Mouse (Mus musculus) telencephalon, adult 2 months (tissue): ENCODE results near the gene Pik3r5.

Experiments used
- DNase-seq: peaks from one replicate; pipeline ENCODE4 v3.0.0-alpha.2; 2011; ENCODE audit warnings: low read depth, low spot score

Pik3r5 gene

DNA sequence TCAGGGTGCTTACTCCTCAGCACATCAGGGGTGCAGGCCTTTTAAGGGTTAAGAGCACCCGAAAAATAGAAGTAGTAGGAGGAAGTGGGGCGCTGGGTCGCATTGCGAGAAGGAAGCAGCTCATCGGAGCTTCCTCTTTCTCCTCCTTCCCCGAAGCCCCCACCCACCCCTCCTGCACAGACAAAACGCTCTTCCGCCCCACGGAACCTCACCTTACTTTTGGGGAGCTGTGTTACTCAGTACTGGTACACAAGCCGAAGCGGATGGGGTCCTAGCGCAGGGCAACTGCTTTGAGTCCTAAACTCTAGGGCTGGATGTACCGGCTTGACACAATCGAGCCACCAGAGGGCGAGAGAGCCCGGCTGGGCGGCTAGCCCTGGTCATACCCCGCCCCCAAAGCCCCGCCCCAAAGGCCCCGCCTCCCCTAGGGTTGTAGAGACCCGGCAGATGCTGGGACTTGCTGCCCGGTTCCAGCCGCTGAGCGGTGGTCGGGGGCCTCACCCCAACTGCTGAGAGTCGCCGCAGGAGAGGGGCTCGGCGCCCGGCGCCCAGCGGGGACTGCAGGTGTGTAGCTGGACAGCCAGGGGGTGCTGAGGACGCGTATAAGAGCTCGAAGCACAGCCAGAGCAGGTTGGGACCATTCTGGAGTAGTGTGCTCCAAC, at the start of gene Pik3r5:
TSS of gene Pik3r5 (plus strand) at position 423 of the 662 bp plus-strand sequence.
- DNase-seq: peak; percentile 11

DNA sequence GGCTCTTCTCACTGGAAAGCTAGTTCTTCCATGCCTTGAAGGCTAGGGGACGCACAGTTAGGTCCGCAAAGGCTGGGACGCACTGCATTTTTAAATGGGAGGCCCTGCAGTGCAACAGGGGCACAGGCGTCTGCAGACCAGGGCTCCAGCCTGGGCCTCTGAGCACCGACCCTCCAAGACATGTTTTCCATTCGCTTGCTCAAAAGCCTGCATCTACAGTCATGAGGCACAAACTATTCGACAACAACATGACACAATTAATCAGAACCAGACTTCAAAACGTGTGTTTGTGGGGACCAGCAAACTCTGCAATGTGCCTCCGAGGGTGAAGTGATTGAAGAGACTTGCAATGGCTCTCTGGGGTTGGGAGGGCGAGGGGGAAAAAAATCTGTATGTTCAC, 48.4 kb upstream of the Pik3r5 start:
- no peak for DNase-seq

DNA sequence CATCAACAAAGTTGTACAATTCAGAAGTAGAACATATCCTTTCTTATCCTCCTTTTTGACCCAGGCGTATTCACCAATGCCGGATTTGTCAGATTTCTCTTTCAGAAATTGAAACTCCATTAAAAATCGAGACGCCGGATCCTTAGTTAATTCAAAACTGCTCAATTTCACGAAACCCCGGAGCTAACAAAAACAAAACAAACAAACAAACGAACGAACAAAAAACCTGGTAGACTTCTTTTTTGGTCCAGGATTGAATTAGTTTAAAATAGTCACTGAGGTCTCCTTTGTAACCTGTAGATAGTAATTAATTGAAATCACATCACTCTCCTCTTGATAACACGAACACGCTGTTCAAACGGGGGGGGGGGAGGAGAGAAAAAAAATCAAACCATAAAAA, 47.8 kb upstream of the Pik3r5 start:
- no peak for DNase-seq

DNA sequence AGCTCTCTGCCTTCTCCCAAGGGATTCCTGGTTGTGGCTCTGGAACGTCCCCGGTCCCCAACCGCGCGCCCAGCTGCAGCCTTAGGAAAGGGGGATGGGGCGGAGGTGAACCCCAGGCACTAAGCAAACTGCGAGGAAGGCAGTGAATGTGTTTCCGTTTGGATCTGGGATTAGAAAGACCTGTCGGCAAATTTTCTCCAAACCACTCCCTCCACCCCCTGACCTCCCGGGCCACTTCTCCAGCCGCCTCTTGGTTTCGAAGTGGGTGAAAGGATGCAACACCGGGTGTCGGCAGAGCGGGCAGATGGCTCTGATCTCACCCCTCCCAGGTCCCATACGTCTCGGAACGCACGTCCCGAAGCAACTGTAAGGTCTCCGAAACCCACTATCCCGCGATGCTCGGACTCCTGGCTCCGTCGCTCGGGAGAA, 47.3 kb upstream of the Pik3r5 start:
- DNase-seq: no peak

DNA sequence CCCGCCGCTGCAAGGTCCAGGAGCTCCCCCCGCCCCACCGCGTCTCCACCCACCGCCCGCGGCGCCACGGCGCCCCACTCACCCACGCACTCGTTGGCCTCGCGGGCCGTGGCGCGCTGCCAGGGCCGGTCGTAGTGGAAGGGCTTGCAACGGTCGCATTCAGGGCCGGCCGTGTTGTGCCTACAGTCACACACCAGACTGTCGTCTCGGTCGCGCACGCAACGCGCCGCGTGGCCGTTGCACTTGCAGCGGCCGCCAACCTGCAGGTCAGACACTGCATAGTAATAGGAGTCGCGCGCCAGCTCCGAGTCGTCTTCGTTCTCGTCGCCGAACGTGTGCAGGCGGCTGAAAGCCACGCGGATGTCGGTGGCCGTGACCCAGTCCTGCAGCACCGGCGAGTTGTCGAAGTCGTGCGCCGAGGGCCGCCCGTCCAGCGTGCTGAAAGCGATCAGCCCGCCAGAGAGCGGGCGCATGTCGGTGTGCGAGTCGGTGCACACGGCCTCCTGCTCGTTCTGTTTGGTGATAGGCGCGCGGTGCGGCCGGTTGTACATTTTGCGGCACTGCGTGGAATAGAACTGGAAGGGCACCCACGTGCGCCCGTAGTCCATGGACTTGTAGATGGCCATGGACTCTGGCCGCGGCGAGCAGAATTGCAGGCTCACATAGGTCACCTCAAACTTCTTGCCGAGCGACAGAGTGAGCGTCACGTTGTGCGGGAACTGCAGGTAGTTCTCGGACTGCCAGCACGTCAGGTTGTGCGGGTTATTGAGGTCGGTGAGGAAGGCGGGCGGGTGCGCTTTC, 46.7 kb upstream of the Pik3r5 start:
- DNase-seq: no peak

DNA sequence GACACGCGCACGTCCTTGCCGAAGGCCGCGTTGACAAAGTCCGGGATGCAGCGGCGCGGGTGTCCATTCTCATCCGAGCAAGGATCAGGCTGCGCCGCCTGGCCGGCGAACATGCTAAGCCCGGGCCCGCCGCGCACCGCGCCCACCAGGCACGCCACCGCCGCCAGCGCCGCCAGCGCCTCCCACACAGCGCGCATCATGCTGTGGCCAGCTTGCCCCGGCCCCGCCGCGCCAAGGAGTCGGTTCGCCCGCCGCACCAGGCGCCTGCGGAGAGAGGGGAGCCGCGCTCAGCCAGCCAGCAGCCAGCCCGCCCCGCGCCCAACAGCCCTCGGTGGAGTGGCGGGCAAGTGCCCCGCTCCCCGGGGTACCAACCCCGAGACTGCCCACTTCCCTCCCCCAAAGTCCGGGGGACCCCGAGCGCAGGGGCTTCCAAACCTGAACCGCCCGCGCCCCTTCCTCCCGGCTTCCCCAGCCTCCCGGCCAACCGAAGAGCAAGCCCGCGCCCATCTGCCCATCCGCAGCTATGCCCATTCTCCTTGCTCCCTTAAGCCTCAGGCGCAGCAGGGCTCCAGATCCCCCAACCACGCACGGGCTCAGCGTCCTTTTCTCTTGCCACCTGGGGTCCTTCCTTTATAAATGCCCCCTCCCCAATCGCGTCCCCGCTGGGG, 45.9 kb upstream of the Pik3r5 start:
- no peak for DNase-seq

DNA sequence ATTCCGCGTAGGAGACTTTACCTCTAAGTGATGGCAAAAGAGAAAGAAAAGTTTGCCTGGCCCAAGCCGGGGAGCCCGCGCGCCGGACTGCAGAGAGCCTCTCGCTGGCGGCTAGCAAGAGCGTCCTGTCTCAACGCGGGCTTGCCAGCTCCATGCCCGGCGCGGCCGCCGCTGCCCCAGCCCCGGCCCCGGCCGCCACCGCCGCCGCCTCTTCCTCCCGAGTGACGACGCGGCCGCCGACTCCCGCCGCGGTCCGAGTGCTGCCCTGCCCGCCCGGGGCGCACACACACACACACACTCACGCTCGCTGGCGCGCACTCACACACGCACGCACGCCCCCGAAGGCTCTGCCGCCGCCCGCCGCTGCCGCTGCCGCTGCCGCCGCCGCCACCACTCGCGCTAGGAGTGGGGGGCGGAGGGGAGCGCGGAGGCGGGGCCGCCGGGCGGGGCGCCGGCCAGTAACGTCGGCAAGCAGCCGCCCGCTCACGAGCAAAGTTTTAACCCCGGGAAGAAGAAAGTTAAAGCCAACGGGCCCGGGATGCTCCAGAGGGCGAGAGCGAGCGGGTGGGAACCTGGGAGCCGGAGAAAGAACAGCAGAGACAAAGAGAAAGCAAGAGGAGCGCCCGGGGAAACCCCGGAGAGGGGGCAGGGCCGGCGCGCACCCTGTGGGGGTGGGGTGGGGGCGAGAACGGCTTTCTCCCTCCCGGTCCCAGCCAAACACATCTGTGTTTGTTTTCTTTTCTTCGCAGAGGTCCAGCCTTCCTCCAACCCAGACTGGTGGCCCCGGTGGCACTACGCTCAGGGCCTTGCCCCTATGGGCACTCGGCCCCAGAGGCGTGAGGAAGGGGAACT, 45.1 kb upstream of the Pik3r5 start:
- DNase-seq: no peak

DNA sequence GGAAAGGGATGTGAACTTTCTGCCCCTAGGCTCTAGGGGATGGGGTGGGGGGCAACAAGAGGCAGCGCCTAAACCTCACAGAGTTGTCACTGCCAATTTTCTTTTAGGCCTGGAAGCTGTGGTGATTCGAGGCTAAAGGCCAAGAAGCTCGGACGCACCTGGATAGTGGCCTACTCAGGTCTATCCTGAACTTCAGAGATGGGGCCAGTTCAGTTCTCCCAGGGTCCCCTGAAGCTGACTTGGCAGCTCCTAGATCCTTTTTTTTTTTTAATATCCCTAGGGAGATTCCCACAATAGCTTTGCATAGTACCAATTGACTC, 44.5 kb upstream of the Pik3r5 start:
- DNase-seq: no peak

DNA sequence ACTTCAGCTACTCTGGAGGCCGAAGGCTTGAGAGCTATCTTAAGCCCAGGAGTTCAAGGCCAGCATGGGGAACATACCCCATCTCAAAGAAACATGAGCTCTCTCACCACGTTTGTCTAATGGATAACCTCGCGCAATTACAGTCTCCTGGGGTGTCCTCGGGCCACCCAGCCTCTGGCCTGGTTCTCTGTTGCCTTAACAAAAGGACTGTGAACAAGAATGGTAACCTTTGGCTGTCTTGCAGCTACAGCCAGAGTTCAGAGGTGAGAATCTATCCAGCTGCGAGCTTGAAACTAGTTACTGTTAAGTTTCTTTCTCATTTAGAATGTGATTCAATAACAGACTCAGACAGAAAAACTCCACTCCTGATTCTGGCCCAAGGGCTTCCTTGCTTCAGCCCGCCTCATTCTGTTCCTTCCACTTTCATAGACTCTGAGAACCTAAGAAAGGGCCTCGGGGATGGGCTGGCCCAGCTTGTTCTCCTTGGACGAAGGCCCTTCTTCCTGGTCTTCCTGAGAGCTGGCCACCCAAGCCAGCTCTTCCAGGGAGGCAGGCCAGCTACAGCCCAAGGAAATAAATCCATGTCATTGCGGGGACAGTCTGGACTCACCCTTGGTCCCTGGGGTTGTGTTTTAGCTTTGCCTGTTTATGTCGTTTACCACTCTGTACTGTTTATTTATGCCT, 43.8 kb upstream of the Pik3r5 start:
- DNase-seq: no peak

DNA sequence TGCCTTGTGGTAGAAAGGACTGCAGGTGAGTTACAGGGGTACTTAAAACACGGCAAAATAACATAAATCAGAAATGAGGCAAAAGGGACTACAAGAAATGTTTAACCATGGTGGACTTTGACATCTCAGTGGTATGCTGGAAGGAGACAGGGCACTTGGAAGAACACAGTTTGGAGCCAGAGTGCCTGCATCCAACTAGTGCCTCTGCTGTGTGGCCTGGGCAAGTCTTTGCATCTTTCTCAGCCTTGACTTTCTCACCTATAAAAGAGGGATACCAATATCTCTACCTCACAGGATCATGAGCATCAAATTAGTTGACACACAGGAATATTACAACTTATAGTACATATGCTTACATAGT, 43.3 kb upstream of the Pik3r5 start:
- DNase-seq: no peak

DNA sequence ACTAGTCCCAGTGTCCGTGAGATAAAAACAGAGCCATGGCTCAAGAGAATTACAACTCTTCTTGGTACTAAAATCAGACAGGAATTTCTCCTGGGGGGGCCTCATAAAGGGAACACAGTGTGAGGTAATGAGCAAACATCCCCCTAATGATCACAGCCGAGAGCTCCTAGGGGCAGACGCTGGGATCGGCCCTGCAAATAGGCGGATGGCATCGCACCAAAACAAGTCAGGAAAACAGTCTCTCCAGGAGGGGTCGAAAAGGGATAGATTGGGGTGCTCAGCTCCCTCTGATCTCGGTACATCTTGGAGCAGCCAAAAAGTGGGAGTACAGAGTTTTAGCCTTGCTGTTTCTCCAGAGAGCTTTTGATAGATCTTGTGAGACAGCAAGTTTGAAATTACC, 42.3 kb upstream of the Pik3r5 start:
- no peak for DNase-seq

DNA sequence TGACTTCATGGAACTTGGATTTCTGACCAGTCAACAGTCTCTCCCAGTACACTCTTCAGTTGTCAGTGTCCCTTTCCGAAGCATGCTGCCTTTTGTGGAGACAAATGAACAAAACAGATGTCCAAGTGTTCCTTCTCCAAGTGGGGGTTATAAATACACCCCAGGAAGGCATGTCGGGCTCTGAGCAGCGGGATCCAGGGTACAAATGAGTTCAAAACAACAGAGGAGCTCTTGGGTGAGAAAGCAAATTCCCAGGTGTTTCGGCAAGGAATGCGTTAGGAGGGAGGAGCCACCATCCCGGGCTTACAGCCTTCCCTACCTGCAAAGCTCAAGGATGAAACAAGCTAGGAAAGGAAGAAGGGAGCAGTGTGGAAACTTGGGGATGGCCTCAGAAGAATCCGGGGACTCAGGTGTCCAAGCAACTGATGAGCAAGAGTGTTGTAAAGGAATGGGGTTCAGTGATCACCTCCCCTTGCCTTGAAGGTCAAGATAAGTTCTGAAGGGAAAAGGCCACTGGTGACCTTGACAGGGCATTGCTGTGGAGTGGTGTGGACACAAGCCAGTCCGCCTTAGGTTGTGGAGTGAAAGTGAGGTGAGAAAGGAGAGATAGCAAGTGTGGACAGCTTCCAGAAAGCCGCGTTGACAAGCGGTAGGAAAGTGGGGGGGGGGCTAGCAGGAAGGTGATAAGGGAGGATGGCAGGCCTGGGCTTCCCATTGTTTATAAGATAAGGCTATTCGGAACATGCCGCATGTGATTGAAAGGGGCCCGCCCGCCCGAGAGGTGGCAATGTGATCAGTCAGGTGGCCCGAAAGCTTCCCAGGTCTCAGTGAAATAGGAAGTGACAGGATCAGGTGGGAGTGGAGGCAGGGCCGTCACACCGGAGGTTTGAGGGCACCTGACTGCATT, 41.3 kb upstream of the Pik3r5 start:
- DNase-seq: no peak

DNA sequence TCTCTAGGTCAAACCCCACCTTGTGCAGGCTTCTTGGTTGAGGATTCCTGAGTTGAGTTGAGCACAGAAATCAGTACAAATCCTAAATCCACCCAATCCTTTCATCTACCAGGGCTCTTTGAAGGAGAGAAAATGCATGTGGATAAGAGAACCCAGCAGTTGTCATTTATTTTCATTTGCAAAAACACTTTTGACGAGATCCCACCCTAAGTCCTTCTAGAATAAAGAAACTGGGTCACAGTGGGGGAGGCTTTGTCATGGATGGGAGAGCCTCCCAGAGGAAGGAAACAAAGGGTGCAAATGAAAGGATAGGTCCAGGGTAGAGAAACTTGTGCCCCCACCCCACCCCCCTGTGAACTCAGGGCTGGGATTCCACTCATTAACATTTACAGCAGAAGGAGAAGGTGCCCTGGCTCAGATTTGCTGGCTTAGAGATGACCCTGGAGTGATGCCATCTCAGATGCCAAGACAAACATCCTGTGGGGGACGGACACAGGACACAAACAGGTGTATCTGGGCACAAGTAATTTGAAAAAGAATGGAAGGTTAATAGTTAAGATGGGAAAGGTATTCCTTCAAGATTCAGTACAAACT, 37.9 kb upstream of the Pik3r5 start:
- no peak for DNase-seq

DNA sequence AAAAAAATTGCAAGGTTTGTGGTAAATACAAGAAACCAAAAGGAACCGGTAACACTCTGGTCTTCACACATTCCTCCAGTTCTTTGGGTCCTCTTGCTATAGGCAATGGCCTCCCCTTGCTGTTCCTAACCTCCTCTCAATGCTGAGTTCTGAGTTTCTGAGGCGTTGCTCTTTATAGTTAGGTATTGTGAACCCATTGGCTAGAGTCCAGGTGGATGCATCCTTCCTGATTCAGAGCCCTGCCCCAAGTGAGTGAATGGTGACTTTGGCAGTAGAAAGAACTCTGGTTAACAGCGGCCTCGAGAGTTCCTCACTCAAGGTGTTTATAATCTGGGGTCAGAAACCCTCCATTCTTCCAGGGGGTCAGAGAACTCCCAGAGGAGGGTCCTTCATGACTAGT, 37.2 kb upstream of the Pik3r5 start:
- no peak for DNase-seq

DNA sequence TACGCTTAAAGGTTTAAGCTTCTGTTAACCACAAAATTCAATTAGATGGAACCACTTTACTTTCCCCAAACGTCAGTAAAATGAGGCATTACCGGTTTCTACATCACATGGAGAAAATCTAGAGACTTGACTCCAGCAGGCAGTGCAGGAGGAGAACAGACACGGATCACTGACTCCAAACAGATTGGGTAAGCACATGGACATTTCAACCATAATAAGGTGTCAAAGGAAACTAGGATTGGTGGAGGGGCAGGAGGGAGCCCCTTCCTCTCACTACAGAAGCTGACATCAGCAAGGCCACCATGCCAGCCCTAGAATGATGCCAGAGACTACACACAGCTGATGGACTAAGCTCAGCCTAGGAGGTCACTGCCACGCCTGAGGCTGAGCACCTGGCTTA, 36.4 kb upstream of the Pik3r5 start:
- no peak for DNase-seq

DNA sequence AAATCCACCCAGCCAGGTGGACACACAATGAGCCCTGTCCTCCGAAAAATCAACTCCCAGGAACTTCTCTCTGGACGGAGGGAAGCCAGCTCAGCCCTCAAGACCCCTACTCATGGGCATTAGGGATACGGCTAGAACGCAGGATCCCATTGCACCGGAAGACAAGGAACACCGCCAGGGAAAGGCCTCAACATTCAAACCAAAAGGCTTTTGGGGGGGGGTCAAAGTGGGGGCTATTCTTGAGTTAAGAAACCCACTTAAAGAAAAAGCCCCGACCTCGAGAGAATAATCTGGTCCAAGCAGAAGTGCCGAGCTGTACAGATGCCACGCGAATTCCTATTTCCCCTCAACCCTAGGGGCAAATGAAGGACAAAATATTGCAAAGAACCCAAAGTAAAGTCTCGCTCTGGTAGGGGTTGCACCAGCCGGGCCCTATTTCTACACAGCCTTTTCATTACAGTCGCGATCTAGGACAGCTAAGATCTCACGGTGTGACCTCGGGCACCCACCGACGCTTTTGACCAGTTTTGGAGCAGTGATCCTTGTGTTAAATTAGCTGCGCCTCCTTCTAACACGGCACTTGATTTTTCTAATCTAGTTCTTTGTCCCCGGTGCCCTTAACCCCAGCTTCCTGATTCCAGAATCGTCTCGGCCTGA, 32.9 kb upstream of the Pik3r5 start:
- DNase-seq: no peak

DNA sequence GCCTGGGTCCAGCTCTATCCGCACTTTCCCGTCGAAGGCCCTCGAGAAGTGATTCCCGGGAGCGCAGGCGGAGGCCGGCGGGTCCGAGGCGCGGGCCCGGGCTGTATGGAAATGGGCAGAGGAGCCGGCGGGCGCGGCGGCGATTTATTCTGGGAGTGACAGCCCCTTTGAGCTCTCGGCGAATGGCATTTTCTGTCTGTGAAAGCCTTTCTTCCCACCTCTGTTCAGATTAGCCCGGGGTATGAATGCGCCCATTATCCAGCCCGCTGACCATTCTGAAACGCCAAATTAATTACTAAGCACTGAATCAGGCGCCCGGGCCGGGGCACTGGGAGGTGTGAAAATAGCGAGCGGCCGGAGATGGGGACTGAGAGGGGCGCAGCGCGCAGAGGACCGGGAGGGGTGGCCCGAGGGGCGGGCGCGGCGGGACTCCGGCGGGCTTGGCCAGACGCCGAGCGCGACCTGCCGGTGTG, 32.3 kb upstream of the Pik3r5 start:
- no peak for DNase-seq

DNA sequence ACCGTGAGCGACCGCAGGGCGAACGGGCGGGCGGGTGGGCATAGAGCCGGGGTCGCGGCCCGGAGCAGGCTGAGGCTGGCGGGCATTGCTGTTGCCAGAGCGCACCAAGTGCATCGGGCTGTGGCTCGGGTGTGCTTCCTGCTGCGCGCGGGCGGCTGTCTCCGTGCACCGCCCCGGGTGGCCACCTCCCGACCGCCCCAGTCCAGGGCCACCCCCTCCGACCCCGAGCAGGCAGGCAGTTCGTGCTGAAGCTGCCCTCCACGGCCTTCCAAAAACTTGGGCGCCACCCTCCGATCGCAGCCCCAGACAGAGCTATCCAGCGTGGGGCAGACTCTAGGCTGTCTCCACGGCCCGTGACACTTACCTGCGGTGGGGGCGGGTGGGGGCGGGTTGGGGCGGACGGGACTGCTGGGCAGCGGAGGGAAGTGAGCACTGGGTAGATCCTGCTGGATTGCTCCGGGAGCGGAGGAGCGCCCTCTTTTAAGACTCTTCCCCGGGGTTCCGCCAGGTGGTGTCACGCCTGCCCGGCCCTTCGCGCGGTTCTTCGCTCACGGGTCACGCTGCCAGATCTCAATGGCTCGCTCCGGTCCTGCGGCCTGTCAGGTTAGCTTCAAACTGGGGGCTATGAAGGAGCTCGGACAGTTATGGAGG, 31.8 kb upstream of the Pik3r5 start:
- no peak for DNase-seq

DNA sequence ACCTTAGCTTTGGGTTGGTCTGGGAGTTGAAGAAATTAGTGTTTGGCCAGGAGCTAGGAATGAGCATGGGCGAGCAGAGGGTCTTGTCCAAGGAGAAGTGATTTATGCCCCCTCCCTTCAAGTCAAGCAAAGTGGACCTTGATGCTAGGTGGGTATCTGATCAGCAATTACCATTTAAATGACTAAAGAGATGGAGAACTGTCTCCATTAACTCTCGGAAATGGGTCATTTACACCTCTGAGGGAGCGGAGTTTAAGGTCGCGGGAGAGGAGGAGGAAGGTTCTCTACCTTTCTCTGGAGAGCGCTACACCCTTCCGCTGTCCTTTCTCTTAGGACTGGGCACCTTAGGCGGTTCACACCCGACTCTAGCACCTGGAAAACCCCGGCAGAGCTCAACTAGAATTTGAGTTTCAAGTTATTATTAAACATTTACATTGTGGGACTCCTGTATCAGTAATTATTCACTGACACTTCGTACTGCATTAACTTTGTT, 31.1 kb upstream of the Pik3r5 start, which contains the start of gene Ntn1:
TSS of gene Ntn1 (minus strand) at position 97 of the 493 bp plus-strand sequence.
- DNase-seq: no peak
